Mouse (Mus musculus) naive thymus-derived CD4-positive, alpha-beta T cell, adult 2 months (primary cell): ENCODE data around the gene Gm20458.

Source experiments
- DNase-seq: peaks from one replicate; pipeline ENCODE4 v3.0.0-alpha.2; 2011; ENCODE audit warnings: low read depth

The Gm20458 gene

GRCm38 (mm10) chr2:164435216-164436090 is 25.3 kb upstream of the Gm20458 start:
- DNase-seq: no peak

- DNase-seq: no peak
These were observed 24.4 kb upstream of the Gm20458 start for GRCm38 (mm10) chr2:164436215-164436913.

GRCm38 (mm10) chr2:164436961-164437360 is 23.8 kb upstream of the Gm20458 start:
- DNase-seq: no peak

- no peak for DNase-seq
These were observed 23.1 kb upstream of the Gm20458 start for GRCm38 (mm10) chr2:164437710-164438109.

DNA sequence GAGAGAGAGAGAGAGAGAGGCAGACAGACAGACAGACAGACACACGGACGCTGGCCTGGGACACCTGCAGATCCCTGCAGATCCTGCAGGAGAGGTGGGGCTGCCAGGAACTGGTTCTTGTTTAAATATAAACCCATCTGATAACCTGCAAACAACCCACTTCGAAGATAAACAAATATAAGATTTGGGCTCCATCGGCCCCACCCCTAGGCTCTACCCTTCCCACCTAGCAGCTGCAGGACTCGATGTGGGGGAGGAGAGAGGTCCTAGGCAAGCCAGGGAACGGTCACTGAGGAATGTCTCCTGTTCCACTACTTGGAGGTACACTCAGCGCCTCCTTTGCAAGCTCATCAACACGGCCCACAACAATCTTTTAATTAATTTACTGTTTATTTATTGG is 22.5 kb upstream of the Gm20458 start:
- no peak for DNase-seq

- DNase-seq: no peak
These were observed 21.8 kb upstream of the Gm20458 start for GRCm38 (mm10) chr2:164439001-164439421.

- no peak for DNase-seq
These were observed 20.5 kb upstream of the Gm20458 start for GRCm38 (mm10) chr2:164440314-164440713.

GRCm38 (mm10) chr2:164441155-164441554 is 19.6 kb upstream of the Gm20458 start:
- no peak for DNase-seq

GRCm38 (mm10) chr2:164441731-164442130 is 19.0 kb upstream of the Gm20458 start:
- DNase-seq: no peak

DNA sequence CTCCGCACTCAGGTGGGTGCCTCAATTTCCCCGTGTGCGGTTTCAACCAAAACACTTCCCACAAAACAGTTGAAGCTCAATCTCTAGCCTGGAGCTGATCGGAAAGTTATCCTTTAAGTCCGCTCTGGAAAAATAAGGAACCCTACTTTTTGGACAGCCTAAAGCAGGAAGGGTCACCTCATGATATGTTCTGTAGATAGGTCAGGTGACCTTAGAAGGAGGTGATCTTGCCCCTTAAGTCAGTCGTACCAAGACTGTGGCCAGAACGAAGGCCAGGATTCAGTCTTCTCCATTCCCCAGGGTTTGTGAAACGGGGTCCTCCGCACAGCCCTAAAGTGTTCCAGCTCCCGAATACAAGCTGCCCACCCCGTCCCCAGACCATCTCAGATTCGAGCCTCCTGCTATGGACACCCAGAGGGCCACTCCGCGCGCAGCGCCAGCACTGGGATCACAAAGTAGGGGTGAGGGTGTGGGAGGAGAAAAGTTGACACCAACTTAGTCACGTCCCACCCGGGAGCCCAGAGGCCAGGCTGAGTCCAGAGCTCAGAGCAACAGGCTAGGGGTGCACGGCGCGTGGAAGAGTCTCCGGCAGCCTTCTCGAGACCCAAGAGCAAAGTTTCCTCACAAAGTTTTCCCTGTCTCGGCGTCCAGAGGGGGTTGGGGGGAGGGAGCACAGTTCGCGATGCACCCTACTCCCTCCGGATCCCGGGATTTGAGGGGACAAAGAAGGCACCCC is 18.3 kb upstream of the Gm20458 start:
- no peak for DNase-seq

- DNase-seq: no peak
These were observed 17.7 kb upstream of the Gm20458 start for GRCm38 (mm10) chr2:164443051-164443437.

DNA sequence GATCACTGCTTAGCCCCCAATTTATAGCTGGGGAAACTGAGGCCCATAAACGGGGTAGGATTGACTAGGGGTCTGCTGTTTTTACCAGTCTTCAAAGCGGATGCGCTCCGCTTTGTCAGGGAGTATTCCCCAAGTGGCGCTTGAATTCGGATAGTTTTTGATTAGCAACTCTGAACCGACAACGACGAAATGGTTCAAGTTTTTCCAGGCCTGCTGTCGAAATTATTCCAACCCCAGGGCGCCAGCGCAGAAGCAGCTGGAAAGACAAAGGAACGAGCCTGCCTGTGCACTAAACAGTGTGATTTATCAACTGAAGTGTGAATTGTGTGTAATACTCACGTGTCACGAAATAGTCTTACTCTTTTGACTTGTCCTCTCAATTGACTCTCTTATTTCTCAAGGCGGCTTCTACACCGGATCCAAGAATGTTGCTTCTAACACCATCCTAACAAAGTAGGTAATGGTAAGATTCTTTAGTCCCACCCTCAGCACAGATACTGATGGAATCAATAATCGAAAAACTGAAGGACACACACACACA is 17.2 kb upstream of the Gm20458 start, which contains the start of gene Sdc4:
TSS of gene Sdc4 (minus strand) at position 428 of the 541 bp plus-strand sequence.
- DNase-seq: no peak

DNA sequence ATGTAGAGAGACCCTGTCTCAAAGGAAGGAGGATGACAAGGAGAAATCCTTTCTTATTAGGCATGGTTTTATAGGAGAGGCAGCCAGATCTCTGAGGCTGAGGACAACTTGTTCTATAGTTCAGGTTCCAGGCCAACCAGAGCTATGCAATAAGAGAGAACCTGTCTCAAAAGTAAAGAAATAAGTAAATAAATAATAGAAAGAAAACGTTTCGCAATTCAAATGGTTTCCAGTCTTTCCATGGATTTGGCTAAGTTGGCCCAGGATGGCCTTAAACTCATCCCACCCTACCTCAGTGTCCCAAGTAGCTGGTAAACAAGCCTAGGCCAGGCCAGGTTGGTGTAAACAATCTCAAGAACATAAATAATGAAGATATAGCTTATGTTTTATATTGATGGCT is 16.1 kb upstream of the Gm20458 start:
- DNase-seq: no peak

- no peak for DNase-seq
These were observed 15.2 kb upstream of the Gm20458 start for GRCm38 (mm10) chr2:164445399-164446085.

- DNase-seq: no peak
These were observed 14.7 kb upstream of the Gm20458 start for GRCm38 (mm10) chr2:164446086-164446469.

- DNase-seq: no peak
These were observed 12.6 kb upstream of the Gm20458 start for GRCm38 (mm10) chr2:164448140-164448539.

GRCm38 (mm10) chr2:164448921-164449320 is 11.8 kb upstream of the Gm20458 start:
- DNase-seq: no peak

- DNase-seq: no peak
These were observed 11.3 kb upstream of the Gm20458 start for GRCm38 (mm10) chr2:164449341-164450042.

DNA sequence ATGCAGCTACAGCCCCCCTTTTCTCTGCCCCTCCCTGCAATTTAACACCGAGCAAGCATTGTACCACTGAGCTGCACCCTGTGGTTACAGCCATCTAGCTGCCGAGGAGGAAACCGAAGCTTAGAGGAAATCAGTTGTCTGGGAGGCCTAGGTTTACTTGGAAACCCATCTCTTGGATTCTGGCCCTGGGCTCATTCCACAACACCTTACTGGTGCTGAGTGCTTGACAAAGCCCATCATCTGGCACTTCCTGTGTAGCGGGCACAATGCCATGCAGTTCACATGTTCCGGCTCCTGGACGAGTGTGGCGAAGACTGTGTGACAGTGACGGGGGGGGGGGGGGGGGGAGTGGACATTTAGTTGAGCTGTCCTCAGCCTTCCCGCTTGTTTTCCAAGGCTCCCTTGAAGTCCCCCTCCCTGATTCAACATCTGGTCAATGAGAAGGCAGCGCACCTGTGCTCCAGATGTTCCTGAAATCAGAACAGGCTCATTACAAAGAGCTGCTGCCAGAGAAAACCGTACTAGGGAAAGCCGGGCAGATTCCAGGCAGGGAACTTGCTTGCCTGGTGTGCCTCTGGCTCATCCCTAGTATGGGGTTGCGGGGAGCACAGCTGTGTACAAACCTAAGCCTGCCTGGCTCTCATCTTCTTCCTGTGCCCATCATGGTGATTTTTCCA is 8.6 kb upstream of the Gm20458 start:
- no peak for DNase-seq

- no peak for DNase-seq
These were observed 7.6 kb upstream of the Gm20458 start for GRCm38 (mm10) chr2:164453047-164453757.
